Mouse (Mus musculus): ENCODE measurements around the gene Afp.

Gene Afp

GRCm38 (mm10) chr5:90509828-90510592, 19.5 kb downstream of the Afp start:
- DNase-seq = no peak

GRCm38 (mm10) chr5:90512288-90512955, 21.9 kb downstream of the Afp start:
- no peak for DNase-seq

GRCm38 (mm10) chr5:90515561-90515960, 25.0 kb downstream of the Afp start:
- DNase-seq = no peak

GRCm38 (mm10) chr5:90518356-90519100, 28.0 kb downstream of the Afp start, which contains the start of gene Afm:
Afm (plus strand) TSS chr5:90518932.
- DNase-seq = no peak

- no peak for DNase-seq
These were observed 60.7 kb downstream of the Afp start for GRCm38 (mm10) chr5:90551191-90551590.

GRCm38 (mm10) chr5:90556052-90556451, 65.5 kb downstream of the Afp start:
- no peak for DNase-seq

Data from cerebellum, adult 11-12 months (tissue).